Mouse (Mus musculus) intestine, postnatal 0 days (tissue): Measurements from ENCODE around the gene Abcc9. TPM values are rescaled to one million over a fixed set of nuclear protein-coding genes. Genes with fewer than 3 reads are reported as not detected.

ENCODE experiments used
- ATAC-seq: fragments of 200-750 bp; cut with Nextera tagmentation; 2 replicates; pipeline ENCODE4 v1.8.0; 2017; ENCODE audit warnings: mild to moderate bottlenecking, moderate TSS enrichment, moderate library complexity
- H3K27ac ChIP-seq: fragments of 300-500 bp; sonication (generic); 2 replicates; pipeline ENCODE4 v1.5.1; 2014; ENCODE audit warnings: mild to moderate bottlenecking, low read depth, low read length, moderate library complexity
- H3K27me3 ChIP-seq: fragments of 300-500 bp; sonication (generic); replicated peaks from 2 replicates; pipeline ENCODE4 v1.6.1; 2014; ENCODE audit warnings: low read length, mixed read lengths; ENCODE audit not compliant: control insufficient read depth, insufficient read depth
- H3K36me3 ChIP-seq: fragments of 300-500 bp; sonication (generic); 2 replicates; pipeline ENCODE4 v1.6.1; 2014; ENCODE audit warnings: mild to moderate bottlenecking, moderate library complexity; ENCODE audit not compliant: control insufficient read depth, insufficient read depth
- H3K4me1 ChIP-seq: fragments of 300-500 bp; sonication (generic); replicated peaks from 2 replicates; pipeline ENCODE4 v1.6.1; 2014; ENCODE audit warnings: antibody characterized with exemption, low read length, mixed read lengths; ENCODE audit not compliant: control insufficient read depth, insufficient read depth
- H3K4me2 ChIP-seq: fragments of 300-500 bp; sonication (generic); replicated peaks from 2 replicates; pipeline ENCODE4 v1.6.1; 2014; ENCODE audit warnings: low read depth, mild to moderate bottlenecking, moderate library complexity
- H3K4me3 ChIP-seq: fragments of 300-500 bp; sonication (generic); 2 replicates; pipeline ENCODE4 v1.5.1; 2014; ENCODE audit warnings: low read depth, low read length
- H3K9ac ChIP-seq: fragments of 300-500 bp; sonication (generic); 2 replicates; pipeline ENCODE4 v1.6.1; 2014; ENCODE audit warnings: mild to moderate bottlenecking, low read depth, low read length
- H3K9me3 ChIP-seq: fragments of 300-500 bp; sonication (generic); 2 replicates; pipeline ENCODE4 v1.6.1; 2016; ENCODE audit warnings: mixed run types; ENCODE audit not compliant: control insufficient read depth
- CTCF ChIP-seq: sonication (generic); IDR thresholded peaks from 2 replicates; pipeline ENCODE4 v1.5.1; 2016; ENCODE audit warnings: low read depth, mild to moderate bottlenecking, control low read depth, antibody characterized with exemption, moderate library complexity
- WGBS: fragments of 180-500 bp; shearing (Covaris S2); extraction: QIAGEN DNeasy Blood & Tissue Kit; methylation state at CpG from one replicate; pipeline ENCODE4 v1.1.7; 2014; 5-methylcytosine and 5-hydroxymethylcytosine counted together
- polyA plus RNA-seq: library from polyadenylated mRNA; unstranded; fragments of >200 nt; fragmentation: Nextera tagmentation; extraction: Ambion mirVana; gene quantifications from 2 replicates; pipeline ENCODE4 v1.2.1, GENCODE M21; 2015

Abcc9 gene
- polyA plus RNA-seq, 1 experiment from 2014 or later: 5.0 TPM

GRCm38 (mm10) chr6:142555988-142556387 is 146.1 kb downstream of the Abcc9 start:
- H3K27me3 ChIP-seq: no peaks in the 10 kb centered on the region
- ATAC-seq: no peak
- no peak overlapping the region for H3K4me3 ChIP-seq
- no peaks in the 10 kb centered on the region for H3K9me3 ChIP-seq
- H3K4me2 ChIP-seq: no peak overlapping the region
- H3K27ac ChIP-seq: no peak overlapping the region
- 50% methylated on average over 1 of the region's 1 CpGs for WGBS
- no peak overlapping the region for H3K9ac ChIP-seq
- H3K4me1 ChIP-seq: no peaks in the 10 kb centered on the region
- no peak for TF ChIP-seq CTCF
- H3K36me3 ChIP-seq: no peaks in the 10 kb centered on the region

GRCm38 (mm10) chr6:142551482-142551881 is 150.6 kb downstream of the Abcc9 start:
- no peak for ATAC-seq
- no peaks in the 10 kb centered on the region for H3K9me3 ChIP-seq

GRCm38 (mm10) chr6:142550871-142551270 is 151.2 kb downstream of the Abcc9 start:
- no peak overlapping the region for H3K4me2 ChIP-seq
- no peaks in the 10 kb centered on the region for H3K27me3 ChIP-seq
- ATAC-seq: no peak
- H3K4me1 ChIP-seq: no peaks in the 10 kb centered on the region
- H3K27ac ChIP-seq: no peak overlapping the region
- 42% methylated on average over 4 of the region's 4 CpGs for WGBS
- no peak overlapping the region for H3K4me3 ChIP-seq
- TF ChIP-seq CTCF: no peak
- no peaks in the 10 kb centered on the region for H3K36me3 ChIP-seq
- no peaks in the 10 kb centered on the region for H3K9me3 ChIP-seq
- H3K9ac ChIP-seq: no peak overlapping the region

More at GRCm38 (mm10) chr6:142551482-142551881, 150.6 kb downstream of the Abcc9 start:
- TF ChIP-seq CTCF: no peak
- H3K27ac ChIP-seq: no peak overlapping the region
- no peak overlapping the region for H3K9ac ChIP-seq
- no peaks in the 10 kb centered on the region for H3K4me1 ChIP-seq
- H3K27me3 ChIP-seq: no peaks in the 10 kb centered on the region
- no peaks in the 10 kb centered on the region for H3K36me3 ChIP-seq
- no peak overlapping the region for H3K4me3 ChIP-seq
- WGBS: 47% methylated on average over 4 of the region's 4 CpGs
- H3K4me2 ChIP-seq: no peak overlapping the region

GRCm38 (mm10) chr6:142548377-142548776 is 153.7 kb downstream of the Abcc9 start:
- no peak for ATAC-seq
- H3K4me2 ChIP-seq: no peak overlapping the region
- TF ChIP-seq CTCF: no peak
- no peaks in the 10 kb centered on the region for H3K9me3 ChIP-seq
- no peaks in the 10 kb centered on the region for H3K36me3 ChIP-seq
- H3K27ac ChIP-seq: no peak overlapping the region
- no peak overlapping the region for H3K4me3 ChIP-seq
- no peak overlapping the region for H3K9ac ChIP-seq
- H3K4me1 ChIP-seq: no peaks in the 10 kb centered on the region
- WGBS: 77% methylated on average over 2 of the region's 2 CpGs
- no peaks in the 10 kb centered on the region for H3K27me3 ChIP-seq

- H3K27me3 ChIP-seq: no peaks in the 10 kb centered on the region
- H3K36me3 ChIP-seq: no peaks in the 10 kb centered on the region
- H3K4me1 ChIP-seq: no peaks in the 10 kb centered on the region
- 0 out of 2 replicates have a peak, but pooled peaks have one; percentile 15 for TF ChIP-seq CTCF
- H3K4me3 ChIP-seq: no peak overlapping the region
- H3K4me2 ChIP-seq: 0 out of 2 replicates have a peak overlapping the region, but pooled peaks have one; percentile 10
- H3K27ac ChIP-seq: 0 out of 2 replicates have a peak overlapping the region, but pooled peaks have one; percentile 15
- no peaks in the 10 kb centered on the region for H3K9me3 ChIP-seq
- no peak for ATAC-seq
- WGBS: 56% methylated on average over 14 of the region's 14 CpGs
- no peak overlapping the region for H3K9ac ChIP-seq
Observed at GRCm38 (mm10) chr6:142545132-142545531, 157.0 kb downstream of the Abcc9 start.

GRCm38 (mm10) chr6:142543648-142544047 is 158.5 kb downstream of the Abcc9 start:
- Histone ChIP-seq H3K4me3 (no peak overlapping the region), H3K4me2 (no peak overlapping the region), H3K9ac (no peak overlapping the region), H3K9me3 (no peaks in the 10 kb centered on the region), H3K27me3 (no peaks in the 10 kb centered on the region), H3K4me1 (no peaks in the 10 kb centered on the region), H3K36me3 (no peaks in the 10 kb centered on the region), H3K27ac (no peak overlapping the region)
- 27% methylated on average over 4 of the region's 4 CpGs for WGBS
- no peak for ATAC-seq
- TF ChIP-seq CTCF: no peak

GRCm38 (mm10) chr6:142542800-142543175 is 159.3 kb downstream of the Abcc9 start:
- no peak for ATAC-seq
- H3K27ac ChIP-seq: no peak overlapping the region
- 70% methylated on average over 6 of the region's 6 CpGs for WGBS

More at GRCm38 (mm10) chr6:142542800-142543175, 159.3 kb downstream of the Abcc9 start:
- H3K4me2 ChIP-seq: no peak overlapping the region
- no peaks in the 10 kb centered on the region for H3K36me3 ChIP-seq
- no peaks in the 10 kb centered on the region for H3K9me3 ChIP-seq
- no peak overlapping the region for H3K9ac ChIP-seq
- no peak for TF ChIP-seq CTCF
- H3K4me3 ChIP-seq: no peak overlapping the region
- no peaks in the 10 kb centered on the region for H3K27me3 ChIP-seq
- no peaks in the 10 kb centered on the region for H3K4me1 ChIP-seq
